Comparison of ENCODE assay signal across 16 mouse cellular contexts in the genomic region with DNA sequence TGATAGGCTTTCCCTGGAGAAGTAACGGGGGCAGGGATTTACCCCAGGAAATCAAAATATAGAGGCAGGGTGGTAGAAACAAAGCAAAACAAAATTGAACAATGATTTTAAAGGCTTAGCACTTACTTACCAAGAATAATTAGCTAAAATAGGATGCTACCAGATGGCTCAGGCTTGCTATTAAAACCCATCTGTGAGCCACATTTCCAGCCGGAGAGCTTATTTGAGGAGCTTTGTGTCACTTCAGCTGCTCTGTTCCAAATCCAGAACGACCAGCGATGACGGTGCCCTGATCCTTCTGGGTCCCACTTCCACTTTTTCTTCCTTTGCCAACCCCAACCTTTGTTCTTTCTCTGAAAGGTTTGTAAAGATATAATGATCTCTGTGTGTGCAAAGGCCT.
A peak's percentile ranks its signal among the peaks of the same experiment; 100 is the strongest.
DNase-seq lines count a peak whose midpoint lies in the region; ATAC-seq and TF ChIP-seq lines count a peak whose summit lies in the region.
"Had no signal": no experiment of that assay in that cellular context is flagged by ENCODE, and none has a peak within 500 bp of the region (broad histone marks: within the 10 kb centered on the region; RNA-seq: fewer than 3 reads in every experiment).

No protein-coding gene starts in this region.

- no peak overlapping the region for H3K4me2 ChIP-seq in stomach, postnatal 0 days (replicated peaks; ENCODE audit: low read depth)
- H3K4me2 ChIP-seq: heart, embryonic 11.5 days; intestine, embryonic 15.5 days; limb, embryonic 13.5 days; lung, embryonic 14.5 days had no signal

- H3K36me3 ChIP-seq in stomach, postnatal 0 days (ENCODE audit: control insufficient read depth, insufficient read depth, low read length): no peaks in the 10 kb centered on the region
- H3K36me3 ChIP-seq: G1E; intestine, embryonic 15.5 days; limb, embryonic 13.5 days had no signal

- no peak overlapping the region for H3K9ac ChIP-seq in stomach, postnatal 0 days (ENCODE audit: low read length)
- H3K9ac ChIP-seq: intestine, embryonic 15.5 days; limb, embryonic 13.5 days; lung, embryonic 14.5 days had no signal

- TF ChIP-seq CTCF in stomach, postnatal 0 days (IDR thresholded peaks at IDR 0.05; ENCODE audit: low read depth): no peak

- no peak for TF ChIP-seq EP300 in stomach, postnatal 0 days (optimal IDR thresholded peaks at IDR 0.05)

- no peak overlapping the region for H3K27ac ChIP-seq in stomach, postnatal 0 days (replicated peaks)
- H3K27ac ChIP-seq: gastrocnemius, adult 2 months; intestine, embryonic 15.5 days; limb, embryonic 13.5 days had no signal

- peak; percentile 43 for DNase-seq in left cerebral cortex, adult 11 months (ENCODE audit: low spot score)
- no peak for DNase-seq in left cerebral cortex, postnatal 4 days
- DNase-seq in layer of hippocampus, adult 18-20 months (ENCODE audit: low spot score in 2 of 2): peak; percentile 77 to 91
- peak; percentile 56 to 70 for DNase-seq in left cerebral cortex, postnatal 14 days (ENCODE audit: low spot score in 2 of 2)
- DNase-seq in cerebellum, adult 11 months: no peak
- no peak for DNase-seq in adrenal gland, postnatal 14 days
- no peak for DNase-seq in stomach, postnatal 0 days (ENCODE audit: low spot score)
- DNase-seq: gastrocnemius, adult 2 months; heart, postnatal 4 days; kidney, postnatal 10 days; lung, embryonic 14.5 days; thymus, adult 2 months had no signal

- no peak for ATAC-seq in stomach, postnatal 0 days (ENCODE audit: low FRiP score, low TSS enrichment)
- ATAC-seq: intestine, embryonic 15.5 days had no signal

- H3K4me1 ChIP-seq in stomach, postnatal 0 days (replicated peaks; ENCODE audit: control insufficient read depth, insufficient read depth): no peaks in the 10 kb centered on the region
- H3K4me1 ChIP-seq: intestine, embryonic 15.5 days; limb, embryonic 13.5 days had no signal

- H3K27me3 ChIP-seq in stomach, postnatal 0 days (ENCODE audit: control insufficient read depth, insufficient read depth, low read length): no peaks in the 10 kb centered on the region
- H3K27me3 ChIP-seq: intestine, embryonic 15.5 days; limb, embryonic 13.5 days had no signal

- 80% methylated on average over 5 of the region's 5 CpGs for WGBS in stomach, postnatal 0 days

- H3K4me3 ChIP-seq in stomach, postnatal 0 days (ENCODE audit: low read depth, low read length): no peak overlapping the region
- H3K4me3 ChIP-seq: gastrocnemius, adult 2 months; intestine, embryonic 15.5 days; limb, embryonic 13.5 days had no signal

- no peaks in the 10 kb centered on the region for H3K9me3 ChIP-seq in stomach, postnatal 0 days (ENCODE audit: control insufficient read depth, low read length)
- H3K9me3 ChIP-seq: G1E; intestine, embryonic 15.5 days had no signal

- intact Hi-C loops in left cerebral cortex, postnatal 4 days (cut with DNase I): no loop called here
- intact Hi-C loops in left cerebral cortex, postnatal 14 days (cut with DNase I): no loop called here

Comparison
In these comparisons a context has a peak if more than half of its experiments do, and no peak if none do; other contexts are left out.
1. DNase-seq: peak in left cerebral cortex, adult 11 months (single experiment), layer of hippocampus, adult 18-20 months (2 of 2) and left cerebral cortex, postnatal 14 days (2 of 2); none in left cerebral cortex, postnatal 4 days (single experiment), cerebellum, adult 11 months (single experiment), adrenal gland, postnatal 14 days (single experiment) and stomach, postnatal 0 days (single experiment).